Mouse (Mus musculus): ENCODE measurements around the gene Tmem17. TPM values are rescaled to one million over a fixed set of nuclear protein-coding genes. Genes with fewer than 3 reads are reported as not detected.
A peak's percentile ranks its signal among the peaks of the same experiment; 100 is the strongest.

The Tmem17 gene
- polyA plus RNA-seq, 1 experiment from 2014 or later: 6.2 TPM

DNA sequence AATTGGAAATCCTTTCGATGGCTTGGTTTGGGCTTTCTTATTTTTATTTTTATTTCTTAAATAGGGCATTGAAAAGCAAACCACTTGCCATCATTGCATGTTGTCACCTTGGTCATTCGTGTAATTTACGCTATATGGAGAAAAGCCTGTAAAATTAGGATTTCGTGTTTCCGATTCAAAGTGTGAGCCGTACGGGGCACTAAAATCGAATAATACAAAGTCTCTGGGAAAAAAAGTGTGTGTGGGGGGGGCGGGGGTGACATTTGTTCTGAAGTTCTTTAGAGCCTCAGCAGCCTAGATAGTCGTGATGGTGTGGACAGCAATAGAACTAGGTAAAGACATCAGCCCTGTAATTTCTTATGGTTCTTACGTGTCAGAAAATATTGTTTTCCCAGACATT is 1.2 kb downstream of the Tmem17 start:
- ChIA-PET CTCF (no interaction called here), POLR2A (no interaction called here)
- TF ChIP-seq CTCF (IDR thresholded peaks at IDR 0.05): no peak
- no peaks in the 10 kb centered on the region for H3K27me3 ChIP-seq
- DNase-seq (ENCODE audit: low read depth, low spot score) (no peak), ATAC-seq (no peak)
- in situ Hi-C loops (cut with MboI; ENCODE audit: low pct_unique_long_range_greater_than_20kb): loop anchor here (10.0 kb wide), 1 partner anchor 288 kb away; no protein-coding TSS in a partner anchor

DNA sequence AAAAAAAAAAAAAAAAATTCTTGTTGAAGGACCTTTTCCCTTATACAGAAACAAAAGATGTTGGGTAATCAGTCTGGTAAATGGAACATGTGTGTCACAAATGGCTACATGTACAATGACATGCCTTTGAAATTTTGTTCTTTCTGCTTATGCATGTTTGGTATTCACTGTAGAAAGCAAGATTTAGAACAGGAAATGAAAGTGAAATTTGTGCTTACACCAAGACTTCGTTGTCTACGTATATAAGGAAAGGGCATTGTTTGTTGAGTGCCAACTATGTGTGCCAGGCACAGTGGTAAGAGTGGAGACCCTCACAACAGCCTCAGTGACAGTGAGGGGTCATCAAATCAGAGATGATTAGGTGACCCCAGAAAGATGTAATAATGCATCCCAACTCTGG is 3.2 kb downstream of the Tmem17 start:
- CTCF ChIA-PET: no interaction called here
- no peak for TF ChIP-seq CTCF (IDR thresholded peaks at IDR 0.05)
- no peak for DNase-seq (ENCODE audit: low read depth, low spot score)
- H3K27me3 ChIP-seq: no peaks in the 10 kb centered on the region
- POLR2A ChIA-PET: no interaction called here
- no peak for ATAC-seq
- in situ Hi-C loops (cut with MboI; ENCODE audit: low pct_unique_long_range_greater_than_20kb): loop anchor here (10.0 kb wide), 1 partner anchor 290 kb away; no protein-coding TSS in a partner anchor

DNA sequence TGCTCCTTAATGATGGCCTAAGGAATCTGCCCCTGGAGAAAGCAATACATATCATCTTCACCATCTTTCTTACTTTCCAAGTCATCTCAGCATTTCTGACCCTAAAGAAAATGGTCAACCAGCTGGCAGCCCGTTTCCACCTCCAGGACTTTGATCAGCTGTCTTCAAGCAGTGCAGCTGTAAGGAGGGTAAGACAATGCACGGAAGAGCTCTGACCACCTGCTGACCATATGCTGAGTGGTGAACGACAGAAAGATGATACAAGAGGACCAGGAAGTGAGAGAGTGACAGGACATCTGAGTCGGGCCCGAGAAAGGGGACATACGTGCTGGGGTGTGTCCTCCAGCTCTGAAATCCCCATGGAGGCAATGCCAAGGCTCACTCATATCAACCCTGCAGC is 6.6 kb downstream of the Tmem17 start:
- ATAC-seq (no peak), DNase-seq (ENCODE audit: low read depth, low spot score) (no peak)
- no peak for TF ChIP-seq CTCF (IDR thresholded peaks at IDR 0.05)
- POLR2A ChIA-PET: interaction anchor here (0.8 kb wide), 1 partner anchor 78 kb away, joined by 3 read pairs; no protein-coding TSS in a partner anchor
- no peaks in the 10 kb centered on the region for H3K27me3 ChIP-seq
- in situ Hi-C loops (cut with MboI; ENCODE audit: low pct_unique_long_range_greater_than_20kb): loop anchor here (10.0 kb wide), 1 partner anchor 294 kb away; no protein-coding TSS in a partner anchor
- CTCF ChIA-PET: no interaction called here

DNA sequence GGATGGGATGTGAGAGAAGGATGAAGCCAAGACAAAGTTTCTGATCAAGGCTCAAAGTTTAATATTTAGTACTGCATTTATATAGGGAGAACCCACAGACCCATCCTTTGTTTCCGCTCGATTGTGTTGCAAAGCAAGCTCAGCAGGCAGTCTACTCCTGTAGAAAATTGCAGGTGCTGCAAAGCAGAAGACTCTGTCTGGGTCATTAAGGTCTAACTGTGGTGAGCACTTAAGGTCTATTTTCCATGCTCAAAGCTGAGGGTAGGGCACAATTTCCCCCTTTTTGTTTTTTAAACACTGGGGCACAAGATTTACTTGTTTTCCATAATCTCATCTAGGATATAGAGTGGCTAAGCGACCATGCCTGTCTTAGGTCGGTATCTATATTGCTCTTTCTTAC is 8.4 kb downstream of the Tmem17 start:
- no peak for ATAC-seq
- ChIA-PET POLR2A (no interaction called here), CTCF (interaction anchor here (0.8 kb wide), 1 partner anchor 11 kb away, joined by 3 read pairs; no protein-coding TSS in a partner anchor)
- DNase-seq (ENCODE audit: low read depth, low spot score): no peak
- in situ Hi-C loops (cut with MboI; ENCODE audit: low pct_unique_long_range_greater_than_20kb): no loop called here
- no peaks in the 10 kb centered on the region for H3K27me3 ChIP-seq
- TF ChIP-seq CTCF (IDR thresholded peaks at IDR 0.05): no peak

DNA sequence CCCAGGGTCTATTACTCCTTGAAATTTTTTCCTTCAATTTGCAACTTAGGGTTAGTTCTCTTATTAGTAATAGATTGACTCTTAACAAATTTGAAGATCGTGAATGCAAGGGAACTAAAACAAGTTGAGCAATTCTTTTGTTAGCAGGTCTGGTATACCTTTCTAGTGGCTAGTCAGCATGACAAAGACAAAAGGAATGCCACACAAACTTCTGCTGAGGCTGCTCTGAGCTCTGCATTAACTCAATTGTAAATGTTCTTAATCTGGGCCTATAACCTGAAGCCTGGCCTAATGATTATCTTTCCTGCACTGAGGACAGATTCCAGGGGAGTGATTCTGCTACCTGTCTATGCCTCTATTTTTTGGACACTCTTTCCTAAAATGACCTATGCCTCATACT is 12.7 kb downstream of the Tmem17 start:
- CTCF ChIA-PET: no interaction called here

DNA sequence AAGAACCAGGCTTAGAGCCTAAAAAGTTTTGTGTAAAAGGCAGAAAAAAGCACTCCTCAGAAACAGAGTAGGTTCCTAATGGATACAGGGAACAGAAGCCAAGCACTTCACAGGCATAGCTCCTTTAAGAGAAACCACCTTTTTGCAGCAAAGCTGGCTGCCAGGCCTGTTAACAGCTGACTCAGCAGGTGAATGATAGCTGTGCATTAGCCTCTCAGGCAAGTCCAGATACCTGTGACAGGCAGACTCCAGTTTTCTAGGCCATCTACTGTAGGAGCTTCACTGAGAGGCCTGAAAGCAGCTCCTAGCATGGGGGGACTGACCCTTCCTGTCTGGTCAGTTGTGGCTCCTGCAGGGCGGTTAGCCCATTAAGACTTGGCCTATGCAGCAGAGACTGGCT is 28.7 kb downstream of the Tmem17 start:
- ATAC-seq: no peak
- no peak for DNase-seq (ENCODE audit: low read depth, low spot score)
- H3K27me3 ChIP-seq: peaks cover 10% of the 10 kb centered on the region
- CTCF ChIA-PET: interaction anchor here (0.9 to 2.1 kb wide), 3 partner anchors 17 to 76 kb away, joined by 3 to 8 read pairs (median 3); no protein-coding TSS in a partner anchor
- no peak for TF ChIP-seq CTCF (IDR thresholded peaks at IDR 0.05)
- POLR2A ChIA-PET: no interaction called here
- in situ Hi-C loops (cut with MboI; ENCODE audit: low pct_unique_long_range_greater_than_20kb): no loop called here

More for the DNA sequence above, 12.7 kb downstream of the Tmem17 start:
- ATAC-seq (no peak), DNase-seq (ENCODE audit: low read depth, low spot score) (no peak)
- in situ Hi-C loops (cut with MboI; ENCODE audit: low pct_unique_long_range_greater_than_20kb): no loop called here
- POLR2A ChIA-PET: no interaction called here
- H3K27me3 ChIP-seq: no peaks in the 10 kb centered on the region
- no peak for TF ChIP-seq CTCF (IDR thresholded peaks at IDR 0.05)

DNA sequence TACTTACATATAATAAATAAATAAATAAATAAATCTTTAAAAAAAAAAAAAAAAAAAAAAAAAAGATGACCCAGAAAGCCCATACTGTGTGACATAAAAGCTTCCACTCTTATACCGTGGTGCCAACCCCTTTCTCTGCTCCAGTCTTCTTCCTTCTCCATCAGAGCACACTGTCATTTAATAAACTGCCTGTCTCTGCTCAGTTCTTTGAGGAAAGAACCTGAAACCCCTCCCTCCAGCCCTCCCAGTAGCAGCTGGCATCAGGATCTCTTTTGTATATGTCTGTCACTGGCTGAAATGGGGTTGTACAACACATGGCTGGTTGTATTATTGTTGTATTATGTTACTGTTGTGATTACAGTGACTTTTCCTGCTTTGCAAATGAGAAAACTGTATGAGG is 48.2 kb downstream of the Tmem17 start:
- ATAC-seq (no peak), DNase-seq (ENCODE audit: low read depth, low spot score) (no peak)
- no peak for TF ChIP-seq CTCF (IDR thresholded peaks at IDR 0.05)
- in situ Hi-C loops (cut with MboI; ENCODE audit: low pct_unique_long_range_greater_than_20kb): no loop called here
- CTCF ChIA-PET: no interaction called here
- no peaks in the 10 kb centered on the region for H3K27me3 ChIP-seq
- POLR2A ChIA-PET: no interaction called here

DNA sequence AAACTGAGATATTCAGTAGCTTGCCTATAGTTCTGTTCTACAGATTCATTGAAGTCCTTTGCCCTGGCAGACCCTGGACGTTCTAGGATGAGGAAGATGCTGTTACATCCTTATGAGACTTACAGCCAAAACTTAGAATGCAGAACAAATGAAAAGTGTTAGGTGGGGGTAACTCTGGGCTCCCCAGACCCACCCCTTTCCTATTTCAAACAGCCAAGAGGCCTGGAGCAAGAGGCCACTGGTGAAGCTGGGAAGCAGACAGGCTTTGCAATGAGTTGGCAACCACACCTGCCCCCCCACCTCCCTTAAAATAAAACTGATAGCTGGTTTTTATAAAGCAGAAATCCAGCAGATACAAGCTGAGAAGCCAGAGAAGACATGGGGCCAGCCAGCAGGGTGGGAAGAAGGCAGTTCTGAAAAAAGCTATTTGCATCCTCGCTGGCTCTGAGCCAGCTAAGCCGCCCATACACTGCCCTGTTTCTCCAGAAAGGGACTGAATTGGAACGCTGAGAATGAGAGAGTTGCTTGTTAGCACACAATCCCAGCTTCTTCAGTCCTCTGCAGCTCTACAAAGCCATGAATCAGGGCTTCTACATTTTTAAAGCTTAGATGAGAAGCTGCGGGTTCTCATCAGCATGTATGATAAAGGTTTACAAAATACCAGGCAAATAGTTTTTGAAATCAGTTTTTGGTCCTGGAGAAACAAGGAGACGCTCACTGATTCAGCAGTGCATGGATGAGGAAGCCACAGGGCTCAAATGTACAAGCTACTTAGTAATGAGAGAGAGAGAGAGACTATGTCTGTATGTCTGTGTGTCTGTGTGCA is 48.8 kb downstream of the Tmem17 start:
- ChIA-PET CTCF (interaction anchor here (0.7 kb wide), 1 partner anchor 8 kb away, joined by 3 read pairs; no protein-coding TSS in a partner anchor), POLR2A (no interaction called here)
- no peaks in the 10 kb centered on the region for H3K27me3 ChIP-seq
- TF ChIP-seq CTCF (IDR thresholded peaks at IDR 0.05): no peak
- DNase-seq (ENCODE audit: low read depth, low spot score) (peak; percentile 42), ATAC-seq (peak; percentile 83)
- in situ Hi-C loops (cut with MboI; ENCODE audit: low pct_unique_long_range_greater_than_20kb): no loop called here

DNA sequence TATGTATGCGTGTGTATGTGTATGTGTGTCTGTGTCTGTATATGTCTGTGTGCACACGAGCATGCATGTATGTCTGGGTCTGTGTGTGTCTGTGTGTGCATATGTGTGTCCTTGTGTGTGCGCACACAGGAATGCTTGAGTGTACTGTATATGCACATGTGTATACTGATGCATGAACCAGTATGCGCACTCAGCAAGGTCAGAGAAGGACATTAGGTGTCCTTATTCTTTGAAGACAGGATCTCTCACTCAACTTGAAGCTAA is 49.4 kb downstream of the Tmem17 start:
- CTCF ChIA-PET: interaction anchor here (0.7 kb wide), 1 partner anchor 9 kb away, joined by 3 read pairs; no protein-coding TSS in a partner anchor
- no peaks in the 10 kb centered on the region for H3K27me3 ChIP-seq
- DNase-seq (ENCODE audit: low read depth, low spot score) (no peak), ATAC-seq (no peak)
- no peak for TF ChIP-seq CTCF (IDR thresholded peaks at IDR 0.05)
- POLR2A ChIA-PET: no interaction called here
- in situ Hi-C loops (cut with MboI; ENCODE audit: low pct_unique_long_range_greater_than_20kb): no loop called here

DNA sequence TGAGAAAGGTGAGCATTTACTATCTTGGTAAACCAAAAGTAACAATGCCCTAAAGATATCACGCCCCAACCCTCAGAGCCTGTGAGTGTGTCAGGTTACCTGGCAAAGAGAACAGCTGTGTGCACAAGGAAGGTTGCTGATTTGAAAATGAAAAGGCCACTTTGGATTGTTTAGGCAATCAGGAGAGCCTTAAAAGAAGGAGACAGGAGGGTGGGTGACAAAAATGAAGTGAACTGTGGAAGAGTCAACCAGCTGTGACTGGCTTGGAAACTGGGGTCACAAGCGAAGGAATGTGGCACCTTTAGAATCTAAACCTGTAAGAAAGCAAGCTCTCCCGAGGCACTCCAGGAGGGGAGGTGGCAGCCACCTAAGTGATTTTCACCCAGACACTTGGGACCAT is 51.8 kb downstream of the Tmem17 start:
- no peak for TF ChIP-seq CTCF (IDR thresholded peaks at IDR 0.05)
- no peak for ATAC-seq
- in situ Hi-C loops (cut with MboI; ENCODE audit: low pct_unique_long_range_greater_than_20kb): no loop called here
- POLR2A ChIA-PET: no interaction called here
- CTCF ChIA-PET: interaction anchor here (0.8 to 1.3 kb wide), 3 partner anchors 10 to 30 kb away, joined by 3 read pairs; no protein-coding TSS in a partner anchor
- no peaks in the 10 kb centered on the region for H3K27me3 ChIP-seq
- DNase-seq (ENCODE audit: low read depth, low spot score): no peak

DNA sequence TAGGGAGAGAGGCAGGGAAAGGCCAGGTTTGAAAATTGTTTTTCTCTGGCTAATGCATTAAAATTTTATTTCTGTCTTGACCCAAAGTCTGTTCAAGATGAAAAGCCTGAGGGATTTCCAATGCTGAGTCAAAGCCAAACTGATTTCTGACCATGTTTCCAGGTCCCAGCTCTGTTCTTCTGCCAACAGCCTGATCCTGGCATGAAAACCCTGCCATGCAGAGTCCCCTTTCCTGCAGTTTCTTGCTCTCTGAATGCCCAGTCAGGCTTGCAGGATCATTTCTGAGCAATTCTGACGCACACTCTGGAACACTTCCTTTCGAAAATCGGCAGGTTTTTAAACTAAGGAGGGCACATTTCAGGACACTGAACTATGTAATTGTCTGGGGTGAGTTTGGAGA is 52.8 kb downstream of the Tmem17 start:
- POLR2A ChIA-PET: no interaction called here
- ATAC-seq (peak; percentile 54), DNase-seq (ENCODE audit: low read depth, low spot score) (no peak)
- H3K27me3 ChIP-seq: no peaks in the 10 kb centered on the region
- in situ Hi-C loops (cut with MboI; ENCODE audit: low pct_unique_long_range_greater_than_20kb): no loop called here
- no peak for TF ChIP-seq CTCF (IDR thresholded peaks at IDR 0.05)
- CTCF ChIA-PET: interaction anchor here (1.3 kb wide), 1 partner anchor 24 kb away, joined by 3 read pairs; no protein-coding TSS in a partner anchor

Other genes with a start within 250 kb of the Tmem17 start
- gene Ehbp1, start 169.8 kb upstream of the Tmem17 start, polyA plus RNA-seq (2021): 13.5 TPM